Mouse (Mus musculus) urinary bladder, postnatal 10 days (tissue): ENCODE measurements around the gene Gm1110.
"Not testable (repeated sequence)": the region's sequence is repeated elsewhere in the genome, so short reads cannot be mapped to it uniquely, and the experiment has no call there.

Experiments used
- DNase-seq: peaks from one replicate; pipeline ENCODE4 v3.0.0; 2022; ENCODE audit warnings: low spot score

Gene Gm1110

GRCm38 (mm10) chr9:26922909-26923526 is at the start of gene Gm1110:
TSS of gene Gm1110 (minus strand) at chr9:26923111.
- DNase-seq: no peak

- DNase-seq: no peak
Observed at GRCm38 (mm10) chr9:26947790-26948189, 24.9 kb upstream of the Gm1110 start.

GRCm38 (mm10) chr9:26924146-26924545 is 1.2 kb upstream of the Gm1110 start:
- no peak for DNase-seq

- no peak for DNase-seq
Observed at GRCm38 (mm10) chr9:26919778-26920177, 3.1 kb downstream of the Gm1110 start.

- DNase-seq: no peak
Observed at GRCm38 (mm10) chr9:26913150-26913549, 9.8 kb downstream of the Gm1110 start.

GRCm38 (mm10) chr9:26911251-26911650 is 11.7 kb downstream of the Gm1110 start:
- DNase-seq: no peak

GRCm38 (mm10) chr9:26869856-26870255 is 53.1 kb downstream of the Gm1110 start:
- not testable (repeated sequence) for DNase-seq

GRCm38 (mm10) chr9:26860751-26861150 is 62.2 kb downstream of the Gm1110 start, which contains the start of gene Glb1l3:
TSS of gene Glb1l3 (minus strand) at chr9:26860890.
- no peak for DNase-seq

GRCm38 (mm10) chr9:26831089-26831488 is 91.8 kb downstream of the Gm1110 start:
- DNase-seq: no peak
